Mouse (Mus musculus) embryonic fibroblast, embryonic 13.5 days (primary cell): ENCODE data around the gene Ppp2ca. TPM values are rescaled to one million over a fixed set of nuclear protein-coding genes. Genes with fewer than 3 reads are reported as not detected.

ENCODE experiments used
- H3K27ac ChIP-seq: 2 replicates; pipeline ENCODE4 v1.5.1; 2012; ENCODE audit warnings: low read length, control low read depth, inconsistent platforms; ENCODE audit not compliant: insufficient read depth
- H3K4me1 ChIP-seq: 2 replicates; pipeline ENCODE4 v1.6.1; 2011; ENCODE audit warnings: low read length; ENCODE audit not compliant: control insufficient read depth, insufficient read depth
- H3K4me3 ChIP-seq: 2 replicates; pipeline ENCODE4 v1.5.1; 2011; ENCODE audit warnings: mild to moderate bottlenecking, control low read depth, low read length; ENCODE audit not compliant: insufficient read depth
- CTCF ChIP-seq: IDR thresholded peaks from 2 replicates; pipeline ENCODE4 v1.5.1; 2011; ENCODE audit warnings: mild to moderate bottlenecking, control low read depth, low read length, moderate library complexity, borderline replicate concordance; ENCODE audit not compliant: insufficient read depth
- POLR2A ChIP-seq: IDR thresholded peaks from 2 replicates; pipeline ENCODE4 v1.6.1; 2011; ENCODE audit warnings: low read depth, mild to moderate bottlenecking, control low read depth, low read length, moderate library complexity
- polyA plus RNA-seq: library from polyadenylated mRNA; stranded (reverse); fragments of >200 nt; gene quantifications from 2 replicates; pipeline ENCODE4 v1.2.4, GENCODE M21; 2011; ENCODE audit warnings: low read depth; ENCODE audit not compliant: missing spikeins, insufficient read length

Ppp2ca gene
- polyA plus RNA-seq, 1 experiment: 82.4 TPM

GRCm38 (mm10) chr11:52074626-52075470, 23.6 kb upstream of the Ppp2ca start:
- H3K27ac ChIP-seq: no peak overlapping the region
- no peak for TF ChIP-seq CTCF
- no peak for TF ChIP-seq POLR2A
- 0 out of 2 replicates have a peak, but pooled peaks cover 8% of the 10 kb centered on the region for H3K4me1 ChIP-seq
- no peak overlapping the region for H3K4me3 ChIP-seq

GRCm38 (mm10) chr11:52075794-52076633, 22.5 kb upstream of the Ppp2ca start:
- TF ChIP-seq POLR2A (no peak), CTCF (no peak)
- H3K27ac ChIP-seq: no peak overlapping the region
- peaks cover 10% of the 10 kb centered on the region; the same call in 1 of the 2 replicates for H3K4me1 ChIP-seq
- no peak overlapping the region for H3K4me3 ChIP-seq

- peaks cover 10% of the 10 kb centered on the region; the same call in 1 of the 2 replicates for H3K4me1 ChIP-seq
- H3K27ac ChIP-seq: no peak overlapping the region
- no peak for TF ChIP-seq CTCF
- no peak for TF ChIP-seq POLR2A
- no peak overlapping the region for H3K4me3 ChIP-seq
These were observed 21.6 kb upstream of the Ppp2ca start for GRCm38 (mm10) chr11:52076742-52077352.

- no peak for TF ChIP-seq POLR2A
- TF ChIP-seq CTCF: no peak
- Histone ChIP-seq H3K27ac (no peak overlapping the region), H3K4me1 (peaks cover 10% of the 10 kb centered on the region; the same call in 1 of the 2 replicates), H3K4me3 (no peak overlapping the region)
These were observed 20.5 kb upstream of the Ppp2ca start for GRCm38 (mm10) chr11:52077939-52078338.

GRCm38 (mm10) chr11:52079978-52080377, 18.5 kb upstream of the Ppp2ca start:
- Histone ChIP-seq H3K4me3 (no peak overlapping the region), H3K27ac (peak overlapping the region; percentile 62; the same call in 1 of the 2 replicates), H3K4me1 (peaks cover 10% of the 10 kb centered on the region; the same call in 1 of the 2 replicates)
- TF ChIP-seq CTCF: no peak
- no peak for TF ChIP-seq POLR2A

GRCm38 (mm10) chr11:52080656-52081055, 17.8 kb upstream of the Ppp2ca start:
- no peak for TF ChIP-seq CTCF
- Histone ChIP-seq H3K4me3 (no peak overlapping the region), H3K4me1 (peaks cover 10% of the 10 kb centered on the region; the same call in 1 of the 2 replicates), H3K27ac (no peak overlapping the region; the same call in 1 of the 2 replicates)

GRCm38 (mm10) chr11:52085857-52086203, 12.7 kb upstream of the Ppp2ca start:
- Histone ChIP-seq H3K27ac (no peak overlapping the region; the same call in 1 of the 2 replicates), H3K4me1 (peaks cover 3% of the 10 kb centered on the region; the same call in 1 of the 2 replicates), H3K4me3 (no peak overlapping the region)
- no peak for TF ChIP-seq CTCF
- no peak for TF ChIP-seq POLR2A

- no peak overlapping the region; the same call in 1 of the 2 replicates for H3K27ac ChIP-seq
- H3K4me3 ChIP-seq: no peak overlapping the region
- TF ChIP-seq CTCF (no peak), POLR2A (no peak)
- peaks cover 3% of the 10 kb centered on the region; the same call in 1 of the 2 replicates for H3K4me1 ChIP-seq
These were observed 12.1 kb upstream of the Ppp2ca start for GRCm38 (mm10) chr11:52086204-52086864.

GRCm38 (mm10) chr11:52089291-52089690, 9.2 kb upstream of the Ppp2ca start:
- Histone ChIP-seq H3K27ac (no peak overlapping the region), H3K4me3 (no peak overlapping the region), H3K4me1 (peaks cover 3% of the 10 kb centered on the region; the same call in 1 of the 2 replicates)
- TF ChIP-seq POLR2A (no peak), CTCF (no peak)
